Mouse (Mus musculus): ENCODE results near the gene Lrrk2. TPM values are rescaled to one million over a fixed set of nuclear protein-coding genes. Genes with fewer than 3 reads are reported as not detected.
"Not testable (repeated sequence)": the region's sequence is repeated elsewhere in the genome, so short reads cannot be mapped to it uniquely, and the experiment has no call there.

The Lrrk2 gene
- total RNA-seq, 2 experiments from 2014 or later = 10.3 to 10.4 TPM

GRCm38 (mm10) chr15:91864130-91864529, 191.2 kb downstream of the Lrrk2 start:
- DNase-seq = not testable (repeated sequence)

Other genes with a start within 250 kb of the Lrrk2 start
- 1 to 10 TPM; 3.2 to 3.3 TPM for gene Slc2a13, start 99.9 kb upstream of the Lrrk2 start, total RNA-seq (2021)
- gene Smgc, start 165.1 kb downstream of the Lrrk2 start, total RNA-seq (2021) = not detected

Data from heart, postnatal 4 days (tissue).